ENCODE assay signal across 12 mouse cellular contexts in the genomic region with DNA sequence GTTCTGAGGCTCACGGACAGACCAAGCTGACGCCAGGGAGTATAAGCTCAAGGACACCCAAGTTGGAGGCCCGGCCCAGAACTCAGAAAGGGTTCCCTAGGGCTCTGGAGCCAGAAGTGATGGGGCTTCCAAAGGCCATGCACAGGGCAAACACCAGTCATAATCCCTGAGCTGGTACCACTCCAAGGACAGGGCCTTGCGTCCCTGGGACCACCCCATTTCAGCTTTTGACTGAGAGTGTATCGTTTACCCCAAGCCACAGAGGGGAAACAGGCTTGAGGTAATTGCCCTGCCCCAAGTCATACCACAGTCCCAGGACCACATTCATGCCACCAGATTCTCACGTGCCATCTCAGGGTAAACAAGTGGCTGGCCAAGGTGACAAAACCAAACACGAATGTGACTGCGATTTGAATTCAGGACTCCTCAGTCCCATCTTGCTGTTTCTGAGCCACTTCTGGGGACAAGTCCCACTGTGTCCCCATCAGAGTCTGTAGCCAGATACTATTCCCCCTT. TPM values are rescaled to one million over a fixed set of nuclear protein-coding genes. Genes with fewer than 3 reads are reported as not detected.
DNase-seq lines count a peak whose midpoint lies in the region; ATAC-seq and TF ChIP-seq lines count a peak whose summit lies in the region.
"Had no signal": no experiment of that assay in that cellular context is flagged by ENCODE, and none has a peak within 500 bp of the region (broad histone marks: within the 10 kb centered on the region; RNA-seq: fewer than 3 reads in every experiment).

No protein-coding gene starts in this region.

- H3K36me3 ChIP-seq in kidney, embryonic 14.5 days (ENCODE audit: control insufficient read depth, insufficient read depth, low read length): peaks cover 8% of the 10 kb centered on the region; the same call in 1 of the 2 replicates
- no peaks in the 10 kb centered on the region for H3K36me3 ChIP-seq in ES-Bruce4 (ENCODE audit: control insufficient read depth, insufficient read depth, low read length, poor library complexity, severe bottlenecking)
- H3K36me3 ChIP-seq in limb, embryonic 15.5 days: peaks cover 17% of the 10 kb centered on the region
- H3K36me3 ChIP-seq: hindbrain, embryonic 15.5 days had no signal

- no peak overlapping the region for H3K4me2 ChIP-seq in kidney, embryonic 14.5 days (replicated peaks; ENCODE audit: low read depth, low read length)
- 0 out of 2 replicates have a peak overlapping the region, but pooled peaks have one; percentile 7 for H3K4me2 ChIP-seq in limb, embryonic 15.5 days
- H3K4me2 ChIP-seq: hindbrain, embryonic 15.5 days had no signal

- no peak for ATAC-seq in kidney, embryonic 14.5 days (ENCODE audit: low FRiP score, low TSS enrichment)
- no peak for ATAC-seq in limb, embryonic 15.5 days (ENCODE audit: insufficient number of reproducible peaks, low FRiP score, low TSS enrichment, low read depth)
- ATAC-seq: forebrain, postnatal 0 days had no signal

- WGBS in kidney, embryonic 14.5 days: 85% methylated on average over 8 of the region's 8 CpGs
- whole genome bisulfite sequencing in limb, embryonic 15.5 days: 75% methylated on average over 8 of the region's 8 CpGs

- no peaks in the 10 kb centered on the region for H3K27me3 ChIP-seq in kidney, embryonic 14.5 days (ENCODE audit: control insufficient read depth, insufficient read depth, low read length)
- H3K27me3 ChIP-seq in ES-Bruce4 (ENCODE audit: control insufficient read depth, insufficient read depth, low read length, poor library complexity, severe bottlenecking): no peaks in the 10 kb centered on the region
- H3K27me3 ChIP-seq in limb, embryonic 15.5 days: no peaks in the 10 kb centered on the region
- H3K27me3 ChIP-seq: hindbrain, embryonic 15.5 days had no signal

- intact Hi-C loops in left cerebral cortex, postnatal 36 days (cut with DNase I): no loop called here

- peak overlapping the region; percentile 65 for H3K27ac ChIP-seq in kidney, embryonic 14.5 days (ENCODE audit: low read depth, low read length)
- H3K27ac ChIP-seq in ES-Bruce4 (ENCODE audit: insufficient read depth, low read length): peak overlapping the region; percentile 30; the same call in 1 of the 2 replicates
- H3K27ac ChIP-seq in limb, embryonic 15.5 days: peak overlapping the region; percentile 77
- H3K27ac ChIP-seq: hindbrain, embryonic 15.5 days had no signal

- H3K9me3 ChIP-seq in kidney, embryonic 14.5 days (ENCODE audit: control insufficient read depth, low read length): no peaks in the 10 kb centered on the region
- H3K9me3 ChIP-seq in ES-Bruce4 (replicated peaks; ENCODE audit: control insufficient read depth, insufficient read depth, low read length, poor library complexity, severe bottlenecking): no peaks in the 10 kb centered on the region
- no peaks in the 10 kb centered on the region for H3K9me3 ChIP-seq in limb, embryonic 15.5 days
- H3K9me3 ChIP-seq: hindbrain, embryonic 15.5 days had no signal

- H3K4me3 ChIP-seq in kidney, embryonic 14.5 days (ENCODE audit: low read length): no peak overlapping the region
- H3K4me3 ChIP-seq in ES-Bruce4 (ENCODE audit: low read depth, low read length): no peak overlapping the region
- no peak overlapping the region for H3K4me3 ChIP-seq in limb, embryonic 15.5 days
- H3K4me3 ChIP-seq: hindbrain, embryonic 15.5 days had no signal

- peaks cover 36% of the 10 kb centered on the region for H3K4me1 ChIP-seq in kidney, embryonic 14.5 days (ENCODE audit: control insufficient read depth, insufficient read depth, low read length)
- H3K4me1 ChIP-seq in ES-Bruce4 (ENCODE audit: control insufficient read depth, insufficient read depth, low read length): peaks cover 7% of the 10 kb centered on the region
- peaks cover 55% of the 10 kb centered on the region for H3K4me1 ChIP-seq in limb, embryonic 15.5 days

- DNase-seq in adrenal gland, adult (ENCODE audit: inconsistent age in 2 of 2, low spot score in 1 of 2): peak; percentile 30 to 61
- DNase-seq in adrenal gland, adult 2 months: no peak
- no peak for DNase-seq in kidney, adult 9 months
- DNase-seq in retina, embryonic 14.5 days (ENCODE audit: low spot score): no peak
- no peak for DNase-seq in left cerebral cortex, postnatal 36 days (ENCODE audit: low spot score in 2 of 2)
- DNase-seq: cerebellum, adult 2 months; forebrain, postnatal 0 days; lung, postnatal 10 days had no signal

- TF ChIP-seq POLR2A in ES-Bruce4 (IDR thresholded peaks at IDR 0.05; ENCODE audit: insufficient read depth, low read length): no peak

- TF ChIP-seq EP300 in ES-Bruce4 (IDR thresholded peaks at IDR 0.05; ENCODE audit: insufficient read depth, low read depth, low read length): no peak

- TF ChIP-seq CTCF in ES-Bruce4 (IDR thresholded peaks at IDR 0.05; ENCODE audit: low read depth, low read length): no peak

- H3K9ac ChIP-seq in kidney, embryonic 14.5 days (ENCODE audit: low read depth, low read length): 0 out of 2 replicates have a peak overlapping the region, but pooled peaks have one; percentile 18
- no peak overlapping the region for H3K9ac ChIP-seq in ES-Bruce4 (ENCODE audit: low read depth, poor library complexity, severe bottlenecking)
- H3K9ac ChIP-seq in limb, embryonic 15.5 days: no peak overlapping the region
- H3K9ac ChIP-seq: forebrain, postnatal 0 days; hindbrain, embryonic 15.5 days had no signal

RNA-seq across cellular contexts. Expression of a gene that starts 4.8 kb away (rescaled TPM):
- 100 to 1,000 TPM; 310 to 426 TPM for total RNA-seq in adrenal gland, adult 2 months (2021)
- polyA plus RNA-seq in adrenal gland, adult 2 months (2012; rRNA removed): 461 and 645 TPM in 2 replicates
- polyA plus RNA-seq in kidney, embryonic 14.5 days (2014; fragmentation: Nextera tagmentation; extraction: Ambion mirVana): 144 and 175 TPM in 2 replicates
- 188 and 200 TPM in 2 replicates for polyA plus RNA-seq in ES-Bruce4 (2011; ENCODE audit: insufficient read depth, insufficient read length, low read depth, missing spikeins)
- polyA plus RNA-seq in limb, embryonic 15.5 days (2015; fragmentation: Nextera tagmentation; extraction: Ambion mirVana): 152 and 185 TPM in 2 replicates
- 10 to 100 TPM; 59.1 to 62.8 TPM for total RNA-seq in left cerebral cortex, postnatal 36 days (2021)

RNA-seq across cellular contexts. Expression of a gene that starts 18.4 kb away (rescaled TPM):
- 10 to 100 TPM; 89.7 to 96.8 TPM for total RNA-seq in adrenal gland, adult 2 months (2021)
- polyA plus RNA-seq in adrenal gland, adult 2 months (2012; rRNA removed): 43.0 and 55.4 TPM in 2 replicates
- polyA plus RNA-seq in kidney, embryonic 14.5 days (2014; fragmentation: Nextera tagmentation; extraction: Ambion mirVana): 117 and 173 TPM in 2 replicates
- polyA plus RNA-seq in ES-Bruce4 (2011; ENCODE audit: insufficient read depth, insufficient read length, low read depth, missing spikeins): 97.9 and 113 TPM in 2 replicates
- polyA plus RNA-seq in limb, embryonic 15.5 days (2015; fragmentation: Nextera tagmentation; extraction: Ambion mirVana): 134 and 137 TPM in 2 replicates
- total RNA-seq in left cerebral cortex, postnatal 36 days (2021): 10 to 100 TPM; 84.5 to 87.4 TPM

RNA-seq across cellular contexts. Expression of a gene that starts 45.0 kb away (rescaled TPM):
- total RNA-seq in adrenal gland, adult 2 months (2021): 100 to 1,000 TPM; 123 to 167 TPM
- 128 and 179 TPM in 2 replicates for polyA plus RNA-seq in adrenal gland, adult 2 months (2012; rRNA removed)
- 50.2 and 50.4 TPM in 2 replicates for polyA plus RNA-seq in kidney, embryonic 14.5 days (2014; fragmentation: Nextera tagmentation; extraction: Ambion mirVana)
- polyA plus RNA-seq in ES-Bruce4 (2011; ENCODE audit: insufficient read depth, insufficient read length, low read depth, missing spikeins): 90.8 and 102 TPM in 2 replicates
- 66.9 and 67.3 TPM in 2 replicates for polyA plus RNA-seq in limb, embryonic 15.5 days (2015; fragmentation: Nextera tagmentation; extraction: Ambion mirVana)
- total RNA-seq in left cerebral cortex, postnatal 36 days (2021): 100 to 1,000 TPM; 148 to 158 TPM

Comparison
In these comparisons a context has a peak if more than half of its experiments do, and no peak if none do; other contexts are left out.
1. DNase-seq: peak in adrenal gland, adult (2 of 2); none in adrenal gland, adult 2 months (single experiment), kidney, adult 9 months (single experiment), retina, embryonic 14.5 days (single experiment) and left cerebral cortex, postnatal 36 days (0 of 2).
2. Peak in every context shown above with its lines, with median percentiles within 50 percentile points of each other: H3K27ac ChIP-seq.